In genomic region chr14:122633416-122633815, GRCm38 (mm10) we compare ENCODE assay signal across 18 mouse cellular contexts.
"Had no signal": no experiment of that assay in that cellular context is flagged by ENCODE, and none has a peak within 500 bp of the region (broad histone marks: within the 10 kb centered on the region; RNA-seq: fewer than 3 reads in every experiment).

No protein-coding gene starts in this region.

- H3K36me3 ChIP-seq: lung, embryonic 15.5 days; midbrain, embryonic 13.5 days; midbrain, embryonic 15.5 days; neural tube, embryonic 12.5 days had no signal

- H3K4me3 ChIP-seq: lung, embryonic 15.5 days; megakaryocyte, embryonic 14.5 days; midbrain, embryonic 13.5 days; midbrain, embryonic 15.5 days; neural tube, embryonic 12.5 days had no signal

- H3K27me3 ChIP-seq: lung, embryonic 15.5 days; megakaryocyte, embryonic 14.5 days; midbrain, embryonic 13.5 days; midbrain, embryonic 15.5 days; neural tube, embryonic 12.5 days had no signal

- ATAC-seq: lung, postnatal 0 days; midbrain, embryonic 13.5 days; midbrain, embryonic 15.5 days had no signal

- H3K4me1 ChIP-seq: lung, embryonic 15.5 days; midbrain, embryonic 15.5 days; neural tube, embryonic 12.5 days had no signal

- DNase-seq: lung, adult 2 months; lung, postnatal 14 days; lung, postnatal 36 days; right cerebral cortex, adult 18-20 months; right cerebral cortex, postnatal 25 days; right cerebral cortex, postnatal 4 days; spleen, adult 18-20 months; thymus, adult 18-20 months; thymus, postnatal 14 days; thymus, postnatal 36 days had no signal

- H3K9me3 ChIP-seq: lung, embryonic 15.5 days; megakaryocyte, embryonic 14.5 days; midbrain, embryonic 13.5 days; midbrain, embryonic 15.5 days; neural tube, embryonic 12.5 days had no signal

- H3K4me2 ChIP-seq: lung, embryonic 15.5 days; midbrain, embryonic 11.5 days; midbrain, embryonic 13.5 days; midbrain, embryonic 15.5 days; neural tube, embryonic 12.5 days had no signal

- H3K9ac ChIP-seq: lung, embryonic 15.5 days; midbrain, embryonic 13.5 days; midbrain, embryonic 15.5 days; neural tube, embryonic 12.5 days had no signal

- H3K27ac ChIP-seq: lung, embryonic 15.5 days; macrophage; midbrain, embryonic 13.5 days; midbrain, embryonic 15.5 days; neural tube, embryonic 12.5 days had no signal
